Mouse (Mus musculus) lung, postnatal 4 days (tissue): ENCODE data around the gene Eps15.

ENCODE experiments used
- DNase-seq, 2 experiments: peaks; one replicate each; pipeline ENCODE4 v3.0.0; 2021

The Eps15 gene

DNA sequence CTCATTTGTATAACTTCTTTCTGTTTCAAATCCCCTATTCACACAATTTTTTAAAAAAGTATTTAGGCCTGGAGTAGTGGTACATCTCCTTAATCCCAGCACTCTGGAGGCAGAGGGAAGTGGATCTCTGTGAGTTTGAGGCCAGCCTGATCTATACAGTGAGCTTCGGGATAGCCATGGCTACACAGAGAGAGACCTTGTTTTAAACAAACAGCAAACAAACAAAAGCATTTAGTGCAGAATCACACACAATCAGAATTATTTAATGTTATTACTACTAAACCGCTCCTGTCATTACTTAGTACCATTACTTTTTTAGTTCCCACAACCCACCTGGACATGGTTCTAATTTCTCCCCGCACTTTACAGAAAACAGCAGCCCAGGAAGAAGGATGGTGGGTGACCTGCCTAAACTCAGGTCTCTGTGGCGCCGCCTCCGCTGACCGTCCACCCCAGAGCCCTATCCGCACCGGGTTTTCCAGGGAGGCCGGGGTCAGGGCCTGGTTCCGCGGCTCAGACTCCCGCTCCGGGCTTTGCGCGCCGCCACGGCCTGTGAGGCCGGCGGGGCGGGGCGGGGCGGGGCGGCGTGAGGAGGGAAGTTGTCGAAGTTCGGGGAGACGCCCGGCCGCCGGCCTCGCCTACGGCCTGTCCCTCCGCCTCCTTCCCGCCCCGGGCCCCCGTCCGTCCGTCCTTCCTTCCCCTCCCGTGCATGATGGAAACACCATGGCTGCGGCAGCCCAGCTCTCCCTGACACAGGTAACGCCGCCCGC is at the start of gene Eps15:
TSS of gene Eps15 (plus strand) at position 580 of the 770 bp plus-strand sequence.
- peak; percentile 96 for DNase-seq

DNA sequence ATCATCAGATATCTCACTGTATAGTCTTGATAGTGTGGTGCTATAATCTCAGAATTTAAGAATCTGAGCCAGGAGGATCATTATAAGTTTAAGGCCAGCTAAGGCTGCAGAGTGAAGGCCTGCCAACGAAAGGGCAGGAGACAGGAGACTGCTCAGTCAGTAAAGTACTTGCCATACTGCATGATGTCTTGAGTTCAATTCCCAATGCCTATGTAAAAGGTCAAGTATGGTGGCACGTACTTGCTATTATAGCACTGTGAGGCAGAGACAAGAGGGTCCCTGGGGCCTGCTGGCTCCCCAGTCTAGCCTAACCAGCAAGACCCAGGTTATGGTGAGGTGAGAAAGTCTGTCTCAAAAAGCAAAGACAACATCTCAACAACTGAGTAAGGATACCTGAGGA is 45.9 kb upstream of the Eps15 start, which contains the start of gene Calr4:
TSS of gene Calr4 (plus strand) at position 301 of the 400 bp plus-strand sequence.
- DNase-seq, result no peak

DNA sequence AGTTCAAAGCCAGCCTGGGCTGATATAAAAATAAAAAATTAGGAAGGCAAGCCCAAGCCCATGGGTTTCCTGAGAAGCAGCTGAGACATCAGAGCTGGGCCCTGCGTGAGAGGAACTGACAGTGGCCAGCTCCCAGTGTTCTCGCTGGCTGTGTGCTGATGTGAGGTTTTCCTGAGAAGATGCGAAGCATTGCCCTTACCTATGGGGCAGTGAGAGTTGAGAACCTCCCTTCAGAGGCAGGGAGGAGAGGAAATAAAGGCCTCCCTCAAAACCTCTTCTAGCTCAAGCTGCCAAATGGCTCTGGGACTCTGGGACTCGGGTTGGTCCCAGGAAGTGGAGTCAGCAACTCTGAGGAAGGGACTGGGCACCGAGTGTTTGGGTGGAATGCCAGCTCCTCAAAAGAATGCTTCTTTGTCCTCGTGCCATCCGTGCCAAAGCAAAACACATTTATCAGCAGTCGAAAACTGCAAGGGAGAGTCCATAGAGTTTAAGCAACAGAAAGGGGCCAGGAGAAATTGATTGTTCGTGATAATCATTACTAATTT is 45.2 kb upstream of the Eps15 start:
- no peak for DNase-seq

DNA sequence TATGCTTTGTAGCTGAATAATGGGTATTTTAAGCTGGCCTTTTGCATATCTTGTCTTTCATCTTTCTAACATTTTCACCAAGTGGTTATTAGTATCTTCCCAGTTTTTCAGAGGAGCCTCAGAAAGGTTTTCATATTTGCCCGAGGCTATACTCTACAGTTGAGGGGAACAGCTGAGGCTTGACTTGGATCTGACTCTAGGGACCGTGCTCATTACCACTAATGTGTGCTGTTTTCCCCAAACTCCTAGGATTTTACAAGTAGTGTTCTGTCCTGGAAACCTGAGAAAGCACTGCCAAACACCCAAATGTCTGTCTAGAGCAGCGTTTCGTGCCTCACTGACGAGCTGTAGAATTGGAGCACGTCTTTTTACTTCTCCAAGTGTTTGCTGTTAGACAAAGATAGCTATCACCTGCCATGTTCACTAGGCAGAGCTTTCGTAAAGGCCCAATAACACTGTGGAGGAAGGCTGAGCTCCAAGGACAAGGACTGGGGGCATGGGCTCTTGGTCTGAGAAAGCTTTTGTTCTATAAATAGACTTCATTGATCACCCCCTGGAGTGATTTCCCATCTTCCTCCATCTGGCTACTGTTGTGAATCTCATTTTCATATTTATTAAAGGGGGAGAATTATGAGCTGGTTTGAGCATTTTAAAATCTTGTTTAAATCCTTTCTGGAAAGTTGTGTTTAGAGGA is 43.7 kb upstream of the Eps15 start:
- DNase-seq, result no peak

DNA sequence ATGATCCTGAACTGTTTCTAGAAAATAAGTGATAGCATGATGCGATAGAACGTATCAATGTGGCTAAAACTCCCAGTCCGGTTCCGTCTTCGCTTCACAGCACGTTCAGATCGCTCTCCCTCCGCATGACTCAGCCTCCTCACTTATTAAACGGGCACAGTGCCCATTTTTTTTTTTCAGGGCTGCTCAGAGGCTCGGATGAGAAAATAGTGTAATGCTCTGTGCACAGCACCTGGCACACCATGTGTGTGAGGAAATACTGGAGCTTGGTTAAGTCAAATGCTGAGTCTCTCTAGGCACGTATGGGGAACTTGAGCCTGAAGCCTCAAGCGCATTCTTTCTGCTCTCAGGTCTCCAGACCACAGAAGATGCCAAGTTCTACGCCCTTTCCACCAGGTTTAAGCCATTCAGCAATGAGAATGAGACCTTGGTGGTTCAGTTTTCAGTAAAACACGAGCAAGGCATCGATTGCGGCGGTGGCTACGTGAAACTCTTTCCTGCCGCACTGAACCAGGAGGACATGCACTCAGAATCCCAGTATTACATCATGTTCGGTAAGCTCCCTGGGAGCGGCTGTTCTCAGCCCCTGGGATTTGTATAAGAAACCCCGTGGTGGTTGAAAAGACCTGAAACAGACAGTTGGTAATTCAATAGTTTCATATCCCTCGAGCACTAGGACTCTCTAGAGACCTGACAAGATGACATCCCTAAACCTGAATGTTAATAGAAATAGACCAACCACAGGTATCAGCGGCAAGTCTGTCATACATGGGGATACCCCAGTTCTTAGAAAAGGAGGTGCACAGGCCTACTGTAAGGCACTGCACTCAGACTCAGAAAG is 41.4 kb upstream of the Eps15 start:
- no peak for DNase-seq

DNA sequence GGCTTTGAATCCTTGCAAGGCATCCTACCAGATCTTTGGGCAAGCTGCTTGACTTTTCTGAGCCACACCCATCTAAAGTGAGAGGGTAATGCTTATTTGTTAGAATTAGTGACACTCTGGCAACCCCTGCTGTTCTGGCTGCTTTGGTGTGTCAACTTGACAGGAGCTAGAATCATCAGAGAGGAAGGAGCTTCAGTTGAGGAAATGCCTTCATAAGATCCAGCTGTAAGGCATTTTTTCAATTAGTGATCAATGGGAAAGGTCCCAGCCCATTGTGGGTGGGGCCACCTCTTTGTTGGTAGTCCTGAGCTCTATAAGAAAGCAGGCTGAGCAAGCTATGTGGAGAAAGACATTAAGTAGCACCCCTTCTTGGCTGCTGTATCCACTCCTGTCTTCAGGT is 38.8 kb upstream of the Eps15 start:
- no peak for DNase-seq

DNA sequence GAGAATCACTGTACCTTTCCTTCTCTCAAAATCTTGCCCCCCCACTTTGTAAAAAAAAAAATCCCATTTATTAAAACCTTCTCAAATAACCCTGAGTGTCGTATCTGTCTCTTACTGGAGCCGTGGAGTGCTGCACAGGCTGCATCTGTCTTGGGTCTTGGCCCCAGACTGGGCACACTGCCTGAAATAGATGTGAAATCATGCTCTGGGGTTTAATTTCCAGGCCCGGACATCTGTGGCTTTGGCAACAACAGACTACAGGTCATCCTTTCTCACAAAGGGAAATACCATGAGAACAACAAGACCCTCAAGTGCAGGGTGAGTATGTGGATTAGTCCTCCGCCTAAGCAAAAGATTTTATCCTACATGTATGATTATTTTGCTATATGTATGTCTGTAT is 38.1 kb upstream of the Eps15 start:
- DNase-seq, result peak; percentile 39 to 66

DNA sequence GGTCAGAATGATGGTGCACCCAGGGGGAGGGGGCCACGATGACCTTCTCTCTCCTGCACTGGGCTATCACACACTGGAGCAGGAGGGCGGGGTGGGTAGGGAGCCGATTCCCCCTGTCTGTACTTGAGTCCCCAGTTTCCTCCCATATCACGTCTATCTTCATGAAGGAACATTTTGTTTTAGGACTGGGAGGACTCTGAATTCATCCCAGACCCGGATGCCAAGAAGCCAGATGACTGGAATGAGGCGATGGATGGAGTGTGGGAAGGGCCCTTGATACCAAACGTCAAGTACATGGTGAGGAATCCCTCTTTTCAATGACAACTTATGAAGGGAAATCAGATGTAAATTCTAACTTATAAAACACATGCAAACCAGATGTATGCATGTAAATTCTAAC is 35.6 kb upstream of the Eps15 start:
- no peak for DNase-seq

DNA sequence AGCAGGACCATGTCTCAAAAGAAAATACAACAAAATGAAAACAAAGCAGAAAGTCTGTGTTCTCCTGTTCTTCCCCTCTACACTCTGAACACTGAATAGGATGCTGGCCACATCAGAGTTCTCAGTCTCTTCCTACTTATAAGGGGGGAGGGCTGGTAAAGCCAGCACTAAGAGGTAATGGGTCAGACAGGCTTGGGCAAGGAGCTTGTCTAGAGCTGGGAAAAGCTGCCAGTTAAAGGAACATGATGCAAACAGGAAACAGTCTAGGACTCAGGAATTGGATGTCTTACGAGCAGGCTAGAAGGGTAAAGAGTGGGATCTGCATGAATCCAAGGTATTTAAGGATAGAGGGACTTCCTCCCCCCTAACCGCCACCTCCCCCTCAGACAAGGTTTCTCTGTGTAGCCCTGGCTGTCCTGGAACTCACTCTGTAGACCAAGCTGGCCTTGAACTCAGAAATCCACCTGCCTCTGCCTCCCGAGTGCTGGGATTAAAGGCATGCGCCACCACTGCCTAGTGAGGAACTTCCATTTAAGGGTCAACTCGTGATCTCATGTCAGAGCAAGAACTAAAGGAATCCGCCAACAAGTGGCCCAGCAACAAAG is 35.0 kb upstream of the Eps15 start:
- DNase-seq, result no peak

DNA sequence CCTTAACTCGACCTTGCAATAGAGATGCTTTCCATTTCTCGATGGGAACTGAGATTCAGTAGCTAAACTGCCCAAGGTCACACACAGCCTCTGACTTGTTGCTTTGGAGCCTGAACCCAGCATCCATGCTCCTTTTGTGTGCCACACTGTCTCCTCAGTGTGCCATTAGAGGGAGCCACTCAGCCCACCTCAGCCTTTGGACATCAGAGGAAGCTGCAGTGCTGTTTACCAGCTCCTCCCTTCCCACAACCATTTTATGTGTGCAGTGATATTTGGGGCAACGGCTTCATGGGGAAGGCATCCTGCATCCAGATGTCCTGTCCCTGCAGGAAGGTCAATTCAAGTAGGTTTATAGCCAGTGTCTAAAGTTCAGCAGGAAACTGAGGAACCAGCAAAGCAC is 28.5 kb upstream of the Eps15 start:
- peak; percentile 39 to 55 for DNase-seq

DNA sequence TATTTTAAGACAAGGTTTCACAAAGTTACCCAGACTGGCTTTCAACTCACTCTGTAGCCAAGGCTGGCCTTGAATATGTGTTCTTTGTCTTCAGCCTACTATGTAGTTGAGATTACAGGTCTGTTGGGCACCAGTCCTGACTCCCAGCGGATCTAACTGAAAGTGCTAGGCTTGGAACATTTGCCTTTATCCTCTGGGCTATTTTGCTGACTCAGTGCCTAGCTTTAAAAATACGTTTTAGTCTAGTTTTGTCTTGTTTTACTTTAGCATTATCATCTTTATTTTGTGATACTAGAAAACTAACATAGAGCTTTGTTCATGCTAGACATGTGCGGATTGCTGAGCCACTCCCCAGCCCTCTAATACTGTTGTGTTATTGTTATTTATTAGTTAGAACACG is 27.9 kb upstream of the Eps15 start:
- DNase-seq, result no peak

DNA sequence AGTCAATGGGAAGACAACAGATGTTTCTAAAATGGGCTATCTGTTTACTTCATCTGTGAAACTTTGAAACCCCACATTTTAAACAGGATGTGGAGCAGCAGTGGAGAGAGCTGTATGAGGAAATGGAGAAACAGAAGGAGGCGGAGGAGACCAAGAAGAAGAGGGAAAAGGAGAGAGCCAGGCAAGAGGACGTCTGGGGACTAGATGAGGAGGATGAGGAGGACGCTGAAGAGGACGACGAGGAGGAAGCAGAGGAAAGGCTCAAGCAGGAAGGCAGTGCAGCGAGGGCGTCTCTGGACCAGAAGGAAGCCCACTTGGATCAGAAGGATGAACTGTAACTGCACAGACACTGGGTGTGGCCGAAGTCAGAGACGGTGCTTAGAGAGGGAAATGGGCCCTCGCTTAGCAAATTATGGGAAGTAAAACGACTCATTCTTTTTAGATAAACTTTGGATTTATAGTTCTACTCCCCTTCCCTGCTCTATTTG is 26.4 kb upstream of the Eps15 start:
- DNase-seq, result peak; percentile 36 to 58

DNA sequence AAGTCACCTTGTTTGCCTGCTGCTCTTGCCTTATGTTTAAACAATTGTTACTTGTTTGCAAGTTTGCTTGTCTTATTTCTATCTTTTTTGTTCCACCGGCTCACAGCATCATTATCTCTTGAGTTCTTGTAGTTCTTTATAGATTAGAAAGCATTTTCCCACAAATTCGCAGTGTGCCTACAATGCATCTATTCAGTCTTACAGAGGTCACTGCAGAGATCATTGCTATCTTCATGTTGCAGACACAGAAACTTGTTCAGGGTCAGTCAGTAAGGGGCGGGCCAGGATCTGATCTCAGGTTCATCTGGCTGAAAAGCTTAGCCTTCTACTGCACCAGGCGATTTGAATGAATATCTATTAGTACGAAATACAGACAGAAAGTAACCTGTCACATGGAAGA is 25.6 kb upstream of the Eps15 start:
- no peak for DNase-seq

DNA sequence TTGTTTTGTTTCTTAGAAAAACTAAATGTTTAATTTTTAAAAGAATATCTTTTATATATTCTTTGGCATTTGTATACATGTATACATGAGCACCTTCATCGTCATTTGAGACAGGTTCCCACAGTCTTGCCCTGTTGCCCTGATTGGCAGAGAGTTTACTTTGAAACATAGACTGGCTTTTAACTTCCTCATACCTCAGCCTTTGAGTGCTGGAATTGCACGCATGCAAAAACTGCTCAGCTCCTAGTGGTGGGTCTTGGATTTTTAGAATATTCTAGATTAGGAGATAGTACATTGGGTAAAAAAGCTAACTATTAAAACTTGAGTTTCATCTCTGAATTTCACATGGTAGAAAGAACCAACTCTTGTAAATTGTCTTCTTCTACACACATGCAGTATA is 24.7 kb upstream of the Eps15 start:
- no peak for DNase-seq

DNA sequence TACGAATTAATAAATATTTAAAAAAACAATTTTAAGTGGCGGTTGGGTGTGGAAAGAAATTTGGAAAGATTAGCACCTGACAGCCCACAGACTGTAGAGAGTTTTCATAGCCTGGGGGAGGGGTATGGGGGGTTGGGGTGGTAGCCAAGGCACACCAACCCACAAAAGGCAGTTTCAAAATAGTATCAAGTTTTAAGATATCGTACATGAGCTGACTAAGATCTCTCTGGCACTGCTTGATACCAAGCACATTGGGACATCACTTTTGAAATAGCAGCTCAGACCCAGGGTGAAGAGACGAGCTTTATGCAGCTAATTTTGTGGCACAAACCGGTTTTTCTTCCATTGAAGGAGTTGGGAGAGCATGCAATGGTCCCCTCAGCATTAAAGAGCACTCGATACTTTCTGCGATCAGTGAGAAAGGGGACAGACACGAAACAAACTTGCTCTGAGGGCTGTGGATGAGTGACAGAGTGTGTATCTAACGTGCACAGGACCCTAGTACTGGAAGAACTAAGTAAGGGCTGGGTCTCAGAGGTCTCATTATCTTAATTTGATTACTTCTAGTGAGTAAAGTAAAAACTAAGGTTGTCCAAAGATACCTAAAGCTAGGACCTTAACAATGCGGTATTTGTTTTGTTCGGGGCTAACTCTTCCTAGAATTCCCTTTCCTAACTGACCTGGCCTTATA is 24.2 kb upstream of the Eps15 start:
- no peak for DNase-seq

DNA sequence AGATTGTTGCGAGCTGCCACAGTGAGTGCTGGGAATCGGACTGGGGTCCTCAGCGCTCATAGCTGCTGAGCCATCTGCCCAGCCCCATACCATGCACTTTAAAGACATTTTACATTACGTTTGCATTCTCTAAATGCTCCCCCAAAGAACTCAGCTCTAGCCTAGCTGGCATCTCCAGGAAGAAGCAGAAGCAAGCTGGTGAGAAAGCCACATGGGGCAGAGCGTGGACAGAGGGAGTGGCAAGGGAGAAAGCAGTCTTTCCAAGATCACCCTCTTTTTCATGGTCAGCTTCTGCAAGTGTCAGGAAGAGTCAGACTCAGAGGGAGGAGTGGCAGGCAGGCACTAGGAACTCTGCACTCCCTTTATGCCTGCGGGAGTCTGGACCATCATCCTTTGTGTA is 23.3 kb upstream of the Eps15 start:
- DNase-seq, result no peak

DNA sequence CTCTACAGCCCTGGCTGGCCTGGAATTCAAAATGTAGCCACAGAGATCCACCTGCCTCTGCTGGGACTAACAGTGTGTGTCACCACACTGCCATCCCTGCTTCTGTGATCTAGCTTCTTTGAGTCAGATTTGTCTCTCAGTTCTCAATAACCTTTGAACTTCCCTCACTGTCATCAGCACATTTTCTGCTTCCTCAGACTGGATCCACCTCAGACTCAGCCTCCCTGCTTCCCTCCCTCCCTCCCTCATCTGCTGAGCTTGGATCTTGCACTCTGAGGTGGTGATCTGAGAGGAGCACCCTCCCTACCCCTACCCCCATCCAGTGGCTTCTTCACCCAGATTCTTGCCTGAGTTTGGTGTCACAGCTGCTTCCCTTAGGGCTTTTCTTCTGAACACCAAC is 22.4 kb upstream of the Eps15 start:
- DNase-seq, result no peak

DNA sequence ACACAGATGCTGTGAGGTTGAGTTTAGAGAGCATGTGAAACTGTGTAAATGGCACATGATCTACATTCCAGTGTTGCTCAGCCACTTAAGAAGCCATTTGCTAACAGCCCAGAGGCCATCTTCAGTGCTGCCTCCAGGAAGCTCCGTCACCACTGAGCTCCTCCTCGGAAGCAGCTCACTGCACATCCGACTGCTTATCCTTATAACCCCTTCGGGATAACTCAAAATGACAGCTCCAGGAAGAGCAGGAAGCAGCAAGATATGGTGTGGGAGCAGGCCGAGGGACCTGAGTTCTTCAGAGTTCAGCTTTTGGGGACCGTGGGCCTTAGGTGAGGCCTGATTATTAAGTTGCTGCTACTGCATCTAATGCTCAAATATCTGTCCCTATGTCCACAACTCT is 18.0 kb upstream of the Eps15 start:
- DNase-seq, result no peak

DNA sequence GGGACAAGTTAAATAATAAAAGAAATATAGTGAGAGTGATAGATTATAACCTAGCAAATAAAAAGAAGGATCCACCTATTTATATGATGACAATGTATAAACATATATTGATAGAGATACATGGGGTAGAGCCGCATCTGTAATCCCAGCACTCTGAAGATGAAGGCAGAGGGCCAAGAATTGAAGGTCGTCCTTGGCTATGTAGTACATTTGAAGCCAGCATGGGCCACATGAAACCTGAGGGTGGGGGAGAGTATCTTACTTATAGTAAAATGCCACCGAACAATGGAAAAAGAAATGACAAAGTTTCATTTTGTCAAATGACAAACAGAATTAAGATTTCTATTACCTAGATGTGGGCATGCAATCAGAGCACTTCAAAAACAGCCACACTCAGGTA is 14.0 kb upstream of the Eps15 start:
- no peak for DNase-seq

DNA sequence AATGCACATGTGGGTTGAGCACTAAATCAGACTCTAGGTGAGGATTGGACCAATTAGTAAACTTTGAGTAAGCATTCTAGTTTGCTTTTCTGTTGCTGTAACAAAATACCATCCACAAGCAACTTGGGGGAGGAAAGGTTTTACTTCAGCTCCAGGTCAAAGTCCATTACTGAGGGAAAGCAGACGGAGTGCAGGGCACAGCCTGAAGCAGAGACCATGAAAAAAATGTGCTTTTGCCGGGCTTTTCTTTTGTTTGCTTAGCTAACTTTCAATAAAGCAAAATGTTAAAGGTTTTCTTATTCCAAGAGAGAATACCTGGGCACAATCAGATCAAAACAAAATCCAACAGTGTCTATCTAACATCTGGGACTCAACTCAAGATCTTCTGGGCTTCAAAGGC is 13.3 kb upstream of the Eps15 start:
- DNase-seq, result no peak

DNA sequence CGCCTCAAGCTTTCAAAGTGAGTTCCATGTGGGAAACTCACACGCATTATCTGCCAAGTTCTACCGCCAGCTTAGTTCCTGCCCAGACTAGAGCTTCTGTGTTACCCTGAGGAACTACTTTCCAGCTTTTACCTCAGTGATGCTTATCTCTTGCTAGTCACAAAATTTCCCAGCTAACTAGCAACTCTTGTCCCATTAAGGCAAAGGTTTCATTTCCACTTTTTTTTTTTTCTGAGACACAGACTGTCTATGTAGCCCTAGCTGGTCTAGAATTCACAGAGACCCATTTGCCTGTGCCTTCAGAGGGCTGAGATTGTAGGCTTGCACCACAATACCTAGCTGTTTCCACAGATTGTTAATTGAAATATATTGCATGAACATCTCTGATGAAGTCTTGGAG is 12.6 kb upstream of the Eps15 start:
- DNase-seq, result no peak

DNA sequence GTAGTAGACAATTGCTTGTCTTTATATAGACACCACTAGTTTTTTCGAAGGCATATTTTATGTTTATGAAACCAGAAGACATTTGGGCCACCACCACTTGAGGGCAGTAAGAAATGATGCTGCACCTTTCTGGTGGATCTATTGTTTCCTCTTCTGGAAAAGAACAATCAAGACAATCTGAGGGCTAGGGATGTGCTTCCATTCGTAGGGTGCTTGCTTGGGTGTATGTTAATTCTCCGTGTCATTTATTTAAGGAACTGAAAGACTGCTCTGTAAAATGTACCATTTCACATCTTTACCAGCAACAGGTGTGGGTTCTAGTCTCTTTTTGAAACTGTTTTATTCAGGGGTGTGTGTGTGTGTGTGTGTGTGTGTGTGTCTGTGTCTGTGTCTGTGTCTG is 11.2 kb upstream of the Eps15 start:
- no peak for DNase-seq
